21 mouse cellular contexts compared by ENCODE assay signal in genomic region chr2:64851096-64851495, GRCm38 (mm10).
"Had no signal": no experiment of that assay in that cellular context is flagged by ENCODE, and none has a peak within 500 bp of the region (broad histone marks: within the 10 kb centered on the region; RNA-seq: fewer than 3 reads in every experiment).

No protein-coding gene starts in this region.

- H3K9me3 ChIP-seq: limb, embryonic 10.5 days; limb, embryonic 13.5 days; liver, embryonic 12.5 days; liver, embryonic 15.5 days; lung, embryonic 15.5 days; megakaryocyte, embryonic 14.5 days; midbrain, embryonic 10.5 days; neural tube, embryonic 13.5 days had no signal

- H3K4me1 ChIP-seq: limb, embryonic 10.5 days; limb, embryonic 13.5 days; liver, embryonic 12.5 days; liver, embryonic 15.5 days; lung, embryonic 15.5 days; megakaryocyte, embryonic 14.5 days had no signal

- ATAC-seq: intestine, postnatal 0 days; liver, embryonic 12.5 days had no signal

- H3K9ac ChIP-seq: limb, embryonic 13.5 days; liver, embryonic 12.5 days; liver, embryonic 15.5 days; lung, embryonic 15.5 days; neural tube, embryonic 13.5 days had no signal

- H3K4me3 ChIP-seq: layer of hippocampus, adult 2 months; limb, embryonic 10.5 days; limb, embryonic 13.5 days; liver, embryonic 12.5 days; liver, embryonic 15.5 days; lung, embryonic 15.5 days; megakaryocyte, embryonic 14.5 days; midbrain, embryonic 10.5 days; neural tube, embryonic 13.5 days had no signal

- H3K27me3 ChIP-seq: liver, embryonic 12.5 days; liver, embryonic 15.5 days; lung, embryonic 15.5 days; megakaryocyte, embryonic 14.5 days; neural tube, embryonic 13.5 days had no signal

- H3K4me2 ChIP-seq: limb, embryonic 13.5 days; liver, embryonic 12.5 days; liver, embryonic 15.5 days; lung, embryonic 15.5 days; neural tube, embryonic 13.5 days had no signal

- H3K27ac ChIP-seq: kidney, postnatal 0 days; layer of hippocampus, adult 2 months; limb, embryonic 10.5 days; limb, embryonic 13.5 days; liver, embryonic 12.5 days; liver, embryonic 15.5 days; lung, embryonic 15.5 days; midbrain, embryonic 10.5 days; neural tube, embryonic 13.5 days had no signal

- DNase-seq: kidney, adult 2 months; kidney, postnatal 25 days; layer of hippocampus, adult 9-11 months; liver; lung, adult 18-20 months; lung, postnatal 10 days; lung, postnatal 36 days; right cerebral cortex, postnatal 25 days; thymus, adult 18-20 months; thymus, postnatal 36 days had no signal

- H3K36me3 ChIP-seq: limb, embryonic 10.5 days; limb, embryonic 13.5 days; liver, embryonic 12.5 days; liver, embryonic 15.5 days; lung, embryonic 15.5 days; midbrain, embryonic 10.5 days; neural tube, embryonic 13.5 days had no signal
